Mouse (Mus musculus) cerebellum, adult 9-10 months (tissue): ENCODE results near the gene Lmo7.

Experiments
- DNase-seq: peaks from one replicate; pipeline ENCODE4 v3.0.0; 2022

Gene Lmo7

DNA sequence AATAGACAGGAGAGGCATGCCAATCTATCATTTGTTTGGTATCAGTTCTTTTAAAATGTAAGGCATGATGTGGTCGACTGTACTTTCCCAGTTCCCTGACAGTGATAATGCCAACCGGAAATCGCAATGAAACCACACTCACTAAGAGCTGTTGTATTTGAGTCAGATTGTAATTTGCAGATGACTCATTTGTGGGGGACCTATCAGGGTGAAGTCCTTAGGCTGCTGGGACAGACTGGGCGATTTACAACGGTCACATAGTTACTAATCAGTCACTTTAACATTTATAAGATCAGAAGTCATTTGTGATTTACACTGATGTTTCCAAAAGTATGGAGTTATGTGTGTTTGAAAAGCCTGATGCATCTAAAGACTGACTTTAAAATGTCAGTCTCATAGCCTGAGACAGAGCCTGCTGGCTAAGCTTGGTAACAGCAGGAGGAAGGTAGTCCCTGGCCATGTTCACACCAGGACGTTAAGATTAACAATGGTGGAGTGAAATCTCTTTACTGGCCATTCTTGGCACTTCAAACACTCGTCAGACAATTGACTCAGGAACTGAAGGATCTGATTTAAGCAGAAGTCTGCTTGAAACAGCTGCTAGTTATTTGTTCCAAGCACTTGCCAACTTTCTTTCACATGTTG lies 149.4 kb downstream of the Lmo7 start:
- no peak for DNase-seq

DNA sequence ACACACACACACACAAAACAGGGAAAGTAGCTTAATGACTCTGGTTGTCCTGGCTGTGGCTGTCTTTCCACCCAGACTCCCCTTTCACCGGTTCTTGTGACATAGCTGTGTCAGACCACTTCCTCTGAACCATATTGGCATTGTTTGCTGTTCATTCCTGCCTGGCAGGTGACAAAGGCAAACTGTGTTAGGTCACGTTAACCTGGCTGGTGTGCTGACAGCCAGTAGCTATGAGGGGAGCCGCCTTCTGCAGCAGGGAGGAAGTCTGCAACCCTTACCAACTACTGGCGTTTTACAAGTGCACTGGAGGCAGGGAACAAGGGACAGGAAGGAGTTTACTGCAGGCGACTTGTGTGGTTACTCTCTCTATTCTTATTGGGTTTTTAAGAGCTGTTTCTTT lies 153.2 kb downstream of the Lmo7 start:
- DNase-seq = no peak

DNA sequence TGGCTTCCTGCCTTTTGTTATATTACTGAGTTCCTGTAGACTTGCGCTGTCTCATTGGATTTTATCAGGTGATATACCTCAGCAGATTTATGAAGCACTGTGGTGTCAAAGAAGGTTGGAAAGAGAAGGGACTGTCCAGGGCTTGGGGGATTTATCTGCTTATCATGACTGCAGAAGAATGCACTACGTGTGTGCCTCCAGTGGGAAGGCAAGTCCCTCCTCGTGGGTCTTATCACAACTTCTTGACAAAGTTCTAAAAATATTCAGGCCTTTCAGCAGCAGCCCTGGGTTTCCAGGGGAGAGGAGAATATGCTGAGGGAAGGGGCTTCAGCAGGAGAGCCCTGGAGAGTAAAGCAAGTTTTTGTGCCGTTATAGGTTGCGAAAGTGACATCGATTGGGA lies 154.0 kb downstream of the Lmo7 start:
- no peak for DNase-seq

DNA sequence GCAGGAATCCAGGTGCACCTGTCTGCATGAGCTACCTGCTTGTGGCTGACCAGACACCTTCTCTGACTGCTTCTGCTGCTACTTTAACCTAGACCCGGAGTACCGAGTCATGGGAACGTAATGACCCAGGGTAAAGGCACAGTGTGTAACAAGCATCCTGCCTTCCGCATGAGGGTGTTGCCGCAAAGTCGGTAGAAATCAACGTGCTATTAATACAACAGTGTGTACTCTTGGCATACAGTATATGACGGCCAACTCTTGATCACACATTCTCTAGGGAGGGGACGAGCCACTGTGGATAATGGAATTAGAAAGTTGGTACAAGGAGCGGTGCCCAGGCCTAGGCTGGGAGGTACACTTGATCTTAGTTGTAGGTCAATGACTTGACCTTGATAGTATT lies 156.6 kb downstream of the Lmo7 start:
- DNase-seq = no peak

DNA sequence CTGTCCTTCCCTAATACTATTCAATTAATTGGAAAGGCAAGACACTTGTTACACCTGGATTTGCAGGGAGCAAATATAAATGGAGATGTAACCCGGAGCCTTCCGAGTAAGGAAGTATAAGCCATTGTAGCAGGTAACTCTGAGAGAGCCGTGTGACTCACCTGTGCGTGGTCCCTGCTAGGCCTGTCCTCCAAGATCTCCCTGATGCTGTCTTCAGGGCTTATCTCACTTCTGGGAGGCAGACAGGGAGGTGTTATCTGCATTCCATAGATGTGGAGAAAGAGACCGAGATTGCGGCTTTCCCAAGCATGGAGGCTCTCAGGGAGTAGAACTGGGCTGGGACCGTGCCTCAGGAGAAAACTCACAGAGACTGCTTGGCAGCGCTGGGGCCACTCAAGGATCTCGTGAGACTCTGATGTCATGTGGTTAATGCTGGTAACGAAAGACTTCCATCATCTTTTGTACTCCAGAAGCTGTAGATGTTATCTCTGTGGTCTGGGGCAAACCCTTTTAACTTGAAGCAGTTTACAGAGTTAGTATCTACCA lies 162.2 kb downstream of the Lmo7 start:
- no peak for DNase-seq

DNA sequence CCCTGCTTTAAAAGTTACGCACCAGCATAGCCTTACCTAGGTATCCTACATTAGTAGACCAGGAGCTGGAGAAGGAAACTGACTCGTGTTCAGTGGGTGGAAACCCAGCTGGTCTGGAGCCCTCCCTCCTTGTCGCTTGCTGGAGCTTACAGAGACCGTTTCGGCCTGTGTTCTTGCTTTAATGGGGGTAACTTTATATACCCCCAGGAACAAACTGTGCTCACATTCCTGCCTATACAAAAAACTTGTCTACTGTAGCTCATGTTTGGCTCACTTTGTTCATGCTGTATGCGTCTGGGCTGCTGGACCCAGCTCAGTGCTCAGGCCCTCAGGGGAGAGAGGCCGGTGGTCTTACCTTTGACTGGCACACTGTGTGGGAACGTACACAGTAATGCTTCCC lies 162.7 kb downstream of the Lmo7 start:
- no peak for DNase-seq

DNA sequence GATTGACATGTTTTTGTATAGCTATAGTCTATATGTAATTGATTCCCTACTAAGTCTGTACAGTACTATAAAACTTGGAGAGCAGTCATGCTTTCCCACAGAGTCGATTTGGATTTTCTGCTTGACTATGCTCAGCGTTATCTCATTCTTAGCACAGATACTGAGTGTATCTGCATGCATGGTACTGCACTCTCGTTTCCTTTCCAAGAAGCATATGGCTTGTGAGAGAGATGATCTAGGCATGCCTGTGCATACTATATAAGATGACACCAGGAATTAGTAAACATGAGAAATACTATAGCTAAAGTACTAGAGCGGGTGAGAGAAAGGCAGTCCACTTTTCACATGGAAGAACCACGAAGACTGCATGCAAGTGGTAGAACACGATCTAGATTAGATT lies 163.5 kb downstream of the Lmo7 start:
- DNase-seq = no peak

DNA sequence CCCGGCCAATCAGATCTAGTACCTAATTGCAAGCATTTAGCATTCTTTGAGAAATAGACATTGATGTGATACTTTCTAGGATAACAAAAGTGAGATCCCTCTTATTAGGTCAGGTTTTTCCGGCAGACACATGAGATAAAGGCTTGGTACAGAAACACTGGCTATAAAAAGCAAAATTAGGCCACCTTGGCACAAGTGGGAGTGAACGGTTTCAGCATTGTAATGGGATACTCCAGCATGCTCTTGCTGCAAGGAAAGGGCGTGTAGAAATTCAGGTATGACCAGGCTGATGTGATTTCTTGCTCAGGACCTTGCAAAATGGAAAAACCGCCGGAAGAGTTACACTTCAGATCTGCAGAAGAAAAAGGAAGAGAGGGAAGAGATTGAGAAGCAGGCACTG lies 168.5 kb downstream of the Lmo7 start:
- no peak for DNase-seq

DNA sequence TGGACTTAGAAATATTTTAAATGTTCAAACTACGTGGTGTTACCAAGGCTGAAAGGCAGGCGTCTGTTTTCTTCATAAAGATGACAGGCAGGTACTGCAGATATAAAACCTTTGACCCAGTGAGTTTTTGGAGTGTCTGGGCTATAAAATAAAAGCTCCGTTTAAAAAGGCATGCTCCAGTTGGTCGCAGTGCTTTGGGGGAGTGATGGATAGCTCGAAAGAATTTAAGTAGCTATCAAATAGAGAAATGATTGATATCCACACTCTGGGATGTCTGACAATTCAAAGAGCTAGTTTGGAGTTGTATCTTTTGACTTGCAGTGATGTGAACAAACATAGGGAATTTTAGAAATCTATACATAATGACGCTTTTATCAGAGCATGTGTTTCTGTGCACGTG lies 171.7 kb downstream of the Lmo7 start:
- DNase-seq = no peak

DNA sequence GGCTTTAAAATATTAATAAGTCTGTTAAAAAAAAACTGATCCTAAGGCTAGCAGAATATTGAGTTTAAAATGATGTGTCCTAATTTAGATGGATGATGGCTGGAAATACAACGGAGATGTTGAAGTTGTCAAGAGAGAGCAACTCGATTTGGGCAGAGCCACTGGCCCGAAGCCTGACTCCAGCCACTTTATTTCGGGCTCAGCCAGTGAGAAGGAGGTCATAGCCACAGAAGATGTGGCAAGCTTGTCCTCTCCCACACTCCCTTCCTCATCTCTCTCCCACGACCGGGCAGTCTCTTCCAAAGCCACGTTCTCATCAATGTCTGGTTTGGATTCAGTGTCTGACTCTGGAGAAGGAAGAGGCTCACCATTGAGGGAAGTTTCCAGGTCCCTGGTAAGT lies 172.2 kb downstream of the Lmo7 start:
- DNase-seq = no peak

DNA sequence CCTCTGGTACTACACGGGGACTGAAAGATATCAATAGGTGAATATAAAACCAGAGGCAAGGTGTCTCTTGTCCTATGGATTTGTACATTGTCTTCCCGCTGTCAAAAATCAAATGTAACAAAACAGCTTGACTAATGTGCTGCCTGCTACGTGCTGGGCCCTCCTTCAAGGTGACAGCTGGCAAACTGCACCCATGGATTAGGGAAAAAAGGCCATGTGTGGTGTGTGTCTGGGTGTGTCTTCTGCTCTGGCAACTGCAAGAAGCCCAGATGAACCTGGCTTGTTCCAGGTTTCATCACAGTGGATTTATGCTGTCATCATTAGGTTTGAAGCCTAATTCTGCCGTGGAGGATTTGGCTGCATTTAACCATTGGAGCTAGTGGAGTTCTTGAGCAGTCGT lies 174.0 kb downstream of the Lmo7 start:
- DNase-seq = no peak

DNA sequence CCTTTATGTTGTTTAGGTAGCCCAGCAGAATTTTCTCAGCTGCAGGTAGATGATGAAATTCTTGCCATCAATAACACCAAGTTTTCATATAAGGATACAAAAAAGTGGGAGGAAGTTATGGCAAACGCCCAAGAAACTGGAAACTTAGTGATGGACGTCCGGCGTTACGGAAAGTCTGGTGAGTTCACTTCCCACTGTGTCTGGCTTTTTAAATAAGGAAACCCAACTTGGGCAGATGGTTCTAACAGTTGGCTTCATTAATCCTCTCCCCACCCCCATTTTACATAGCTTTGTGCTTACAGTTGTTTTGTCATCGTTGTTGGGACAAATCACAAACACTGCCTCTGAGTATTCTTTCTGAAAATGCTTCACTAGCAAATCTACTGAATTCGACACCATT lies 182.2 kb downstream of the Lmo7 start:
- no peak for DNase-seq

DNA sequence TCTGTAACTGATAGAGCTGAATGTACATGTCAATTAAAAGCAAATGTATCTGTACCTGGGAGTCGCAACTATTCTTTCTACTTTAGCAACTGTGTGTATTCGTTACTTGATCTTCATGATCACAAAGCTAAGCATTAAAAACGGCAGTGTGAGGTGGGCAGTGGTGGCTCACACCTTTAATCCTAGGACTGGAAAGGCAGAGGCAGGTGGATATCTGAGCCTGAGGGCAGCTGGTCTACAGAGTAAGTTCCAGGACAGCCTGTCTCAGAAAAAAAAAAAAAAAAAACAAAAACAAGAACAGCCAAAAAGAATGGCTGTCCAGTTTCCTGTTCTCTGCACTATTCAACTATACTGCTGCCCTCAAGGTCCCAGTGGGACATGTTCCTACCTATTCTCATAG lies 182.6 kb downstream of the Lmo7 start:
- DNase-seq = no peak

DNA sequence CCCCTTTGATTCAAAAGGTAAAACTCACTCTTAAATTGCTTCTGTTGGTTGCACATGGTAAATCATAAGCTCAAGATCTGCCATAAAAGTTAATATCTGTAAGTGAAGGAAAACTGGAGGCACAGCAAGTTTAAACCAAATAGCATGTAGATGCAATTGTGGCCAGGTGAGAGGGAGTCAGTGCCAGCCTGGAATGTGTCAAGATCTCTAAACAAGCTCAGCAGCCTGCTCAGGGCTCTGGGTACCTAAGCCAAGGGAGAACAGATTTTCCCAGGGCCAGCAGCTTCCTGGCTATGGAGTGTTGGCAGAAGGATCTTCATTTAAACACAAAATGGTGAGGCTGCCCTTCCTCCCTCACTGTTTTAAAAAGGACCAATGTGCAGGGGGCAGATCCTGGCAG lies 184.6 kb downstream of the Lmo7 start:
- DNase-seq = no peak

DNA sequence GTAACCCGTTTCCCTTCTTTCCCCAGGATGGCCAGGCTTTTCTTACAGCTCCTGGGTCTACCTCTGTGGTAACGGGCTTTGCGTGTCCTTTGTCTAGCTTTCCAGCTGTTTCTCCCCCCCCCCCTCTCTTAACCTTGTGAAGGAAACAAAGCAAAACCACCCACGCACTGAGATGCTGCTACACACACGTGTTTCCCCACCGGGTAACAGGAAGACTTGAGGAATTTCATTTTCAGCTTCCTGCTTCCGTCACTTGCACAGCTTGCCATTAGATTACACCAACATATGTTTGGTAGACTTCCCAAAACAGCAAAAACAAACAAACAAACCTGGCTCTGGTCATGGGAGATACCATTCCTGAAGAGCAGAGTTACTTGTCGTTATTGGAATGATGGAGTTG lies 186.1 kb downstream of the Lmo7 start:
- no peak for DNase-seq

DNA sequence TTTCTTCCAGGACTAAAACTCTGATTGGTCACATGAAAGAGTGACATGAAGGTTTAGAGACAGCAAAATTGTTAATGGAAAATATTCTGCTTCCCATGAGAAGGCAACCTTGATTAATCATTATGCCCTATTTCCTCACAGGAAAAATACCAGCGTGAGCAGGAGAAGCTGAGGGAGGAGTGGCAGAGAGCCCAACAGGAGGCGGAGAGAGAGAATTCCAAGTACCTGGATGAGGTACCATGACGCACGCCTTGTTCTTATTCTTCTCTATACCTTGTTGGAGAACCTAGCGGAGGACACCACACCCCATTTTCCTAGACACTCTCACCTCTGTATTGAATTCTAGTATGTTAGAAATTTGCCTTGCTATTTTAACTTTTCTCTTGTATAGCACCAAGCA lies 188.7 kb downstream of the Lmo7 start:
- no peak for DNase-seq

DNA sequence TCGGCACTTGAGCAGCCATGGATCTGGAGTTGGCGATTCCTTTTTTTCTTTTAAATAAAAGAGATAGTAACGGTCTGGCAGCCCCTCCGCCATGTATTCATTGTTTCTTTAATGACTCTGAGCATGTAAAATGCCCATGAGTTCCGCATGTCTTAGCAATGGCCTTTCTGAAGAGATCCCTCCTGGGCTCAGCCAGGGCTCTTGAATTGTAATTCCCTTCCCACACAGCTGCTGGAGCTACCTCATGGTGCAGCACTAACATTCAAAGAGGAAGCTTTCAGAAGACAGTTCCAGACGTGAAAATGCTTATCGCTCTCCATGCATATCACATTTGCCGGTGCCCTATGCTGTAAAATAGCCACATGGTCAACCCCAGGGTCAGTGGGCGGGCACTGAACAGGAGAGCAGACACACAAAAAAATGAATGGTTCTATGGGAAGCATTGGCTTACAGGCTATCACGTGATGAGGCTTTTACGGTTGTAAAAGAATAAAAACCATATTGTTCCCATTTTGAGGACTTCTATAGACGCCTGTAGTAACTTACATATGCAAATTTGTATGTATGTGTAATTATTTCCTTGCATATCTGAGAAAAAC lies 198.0 kb downstream of the Lmo7 start:
- no peak for DNase-seq

DNA sequence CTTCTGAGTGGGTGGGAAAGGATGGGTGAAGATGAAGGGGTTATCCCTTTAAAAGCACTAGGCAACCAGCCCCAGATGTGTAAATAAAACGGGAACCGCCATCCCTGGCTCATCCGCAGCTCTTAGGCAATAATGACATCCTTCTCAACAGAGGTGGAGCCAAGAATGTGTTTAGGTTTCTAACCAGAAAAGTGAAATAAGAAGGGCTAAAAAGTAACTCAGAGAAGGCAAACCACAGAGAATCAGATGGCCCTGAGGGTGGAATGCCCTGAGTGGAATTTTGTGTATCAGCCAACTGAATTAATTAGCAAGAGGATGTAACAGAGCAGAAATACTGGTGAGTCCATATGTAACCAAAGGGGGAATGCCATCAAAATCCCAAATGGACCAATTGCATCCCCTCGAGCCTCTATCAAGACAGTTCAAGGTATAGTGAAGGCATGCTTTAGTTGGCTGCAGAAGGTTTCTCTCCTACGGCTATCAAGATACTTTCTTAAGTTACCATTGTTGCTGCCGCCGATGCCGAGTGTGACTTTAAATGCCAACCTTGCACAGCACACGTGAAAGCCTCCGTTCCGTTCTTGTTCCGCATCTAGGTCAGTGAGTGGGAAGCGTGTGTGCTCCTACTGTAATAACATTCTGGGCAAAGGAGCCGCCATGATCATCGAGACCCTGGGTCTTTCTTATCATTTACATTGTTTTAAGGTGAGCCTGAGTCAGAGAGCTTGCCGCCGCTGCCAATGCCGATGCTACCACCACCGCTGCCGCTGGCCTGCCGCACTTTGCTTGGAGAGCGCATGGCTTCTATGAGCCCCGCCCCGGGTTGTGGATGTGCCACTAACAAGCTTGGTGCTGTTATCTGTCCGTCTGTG lies 201.1 kb downstream of the Lmo7 start:
- DNase-seq = no peak

DNA sequence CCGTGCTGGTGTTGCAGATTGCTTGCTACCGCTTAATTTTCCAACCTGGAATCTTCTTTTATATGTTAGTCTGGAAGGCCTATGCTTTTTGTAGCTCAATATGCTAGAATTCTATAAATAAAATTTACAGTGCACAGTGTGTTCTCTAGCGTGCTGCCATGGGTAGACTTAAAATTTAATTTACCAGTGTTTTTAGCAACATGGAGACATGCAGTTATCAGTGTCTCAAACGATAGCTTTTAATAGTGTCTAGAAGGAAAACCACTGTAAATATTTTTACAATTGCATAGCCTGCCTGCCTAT lies 201.6 kb downstream of the Lmo7 start:
- no peak for DNase-seq

DNA sequence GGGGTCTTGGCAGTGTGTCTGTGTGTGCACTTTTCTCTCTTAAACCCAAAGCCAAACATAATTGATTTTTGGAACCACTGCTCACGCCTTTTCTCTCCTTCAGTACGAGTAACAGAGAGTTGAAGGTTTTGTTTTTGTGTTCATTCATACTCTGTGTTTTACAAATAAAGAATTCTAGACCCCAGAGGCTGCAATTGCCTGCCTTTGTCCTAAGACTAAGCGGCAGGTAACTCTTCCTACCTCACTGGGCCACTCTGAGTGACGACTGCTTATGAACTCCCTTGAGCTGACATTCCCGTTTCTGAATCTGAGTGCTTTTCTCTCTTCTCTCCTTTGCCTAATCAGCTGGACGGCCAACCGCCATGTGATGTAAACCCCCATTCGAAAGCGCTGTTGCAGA lies 203.8 kb downstream of the Lmo7 start:
- DNase-seq = no peak

DNA sequence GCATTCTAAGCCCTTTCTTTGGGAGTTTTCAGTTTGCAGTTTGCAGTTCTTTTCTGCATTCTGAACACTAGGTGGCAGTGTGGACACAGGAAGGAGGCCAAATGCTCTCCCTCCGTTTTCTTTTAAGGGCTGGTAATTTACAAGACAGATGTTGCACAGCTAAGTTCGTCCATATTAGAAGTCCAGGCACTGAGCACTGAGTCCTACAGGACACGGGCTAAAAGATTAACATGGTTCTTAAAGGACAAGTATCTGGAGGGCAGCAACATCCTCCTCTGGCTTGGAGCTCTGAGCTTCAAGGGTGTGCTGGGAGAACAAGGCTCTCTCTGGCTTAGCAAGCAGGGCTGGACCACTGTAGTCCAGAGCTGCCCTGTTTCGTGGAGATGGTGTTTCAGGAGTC lies 213.2 kb downstream of the Lmo7 start:
- peak; percentile 43 for DNase-seq

DNA sequence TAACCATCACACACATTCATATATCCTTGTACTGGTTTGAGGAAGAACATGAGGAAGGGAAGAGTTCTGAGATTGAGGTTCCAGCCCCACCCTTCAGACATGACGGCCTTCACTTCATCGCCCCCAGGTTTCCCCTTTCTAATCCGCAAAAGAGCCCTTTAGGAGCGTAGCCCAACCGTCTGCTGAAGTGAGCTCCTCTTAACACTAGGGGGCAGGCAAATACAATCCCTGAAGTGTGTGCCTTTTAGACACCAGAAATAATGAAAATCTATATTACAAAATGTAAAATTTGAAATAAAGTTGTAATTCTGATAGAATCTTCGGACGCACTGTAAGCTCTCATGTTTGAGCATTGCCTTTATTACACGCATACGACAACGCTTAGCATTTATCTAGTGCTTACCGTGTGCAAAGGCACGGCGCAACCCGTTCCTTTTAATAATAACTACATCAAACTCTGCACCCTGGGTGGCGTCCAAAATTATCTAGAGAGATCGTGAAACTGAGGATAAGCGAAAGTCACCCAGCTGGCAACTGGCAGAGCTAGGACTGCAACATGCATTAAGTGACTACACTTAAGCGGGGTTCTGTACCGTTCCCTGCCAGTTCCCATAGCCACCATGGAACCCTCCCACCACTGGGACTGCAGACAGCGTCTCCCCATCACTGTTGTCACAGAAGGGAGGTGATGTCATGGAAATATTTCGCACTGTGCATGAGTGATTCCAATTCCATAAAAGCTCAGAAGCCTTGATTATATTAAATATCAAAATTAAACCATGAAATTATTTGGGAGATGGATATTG lies 217.2 kb downstream of the Lmo7 start:
- peak; percentile 42 for DNase-seq

DNA sequence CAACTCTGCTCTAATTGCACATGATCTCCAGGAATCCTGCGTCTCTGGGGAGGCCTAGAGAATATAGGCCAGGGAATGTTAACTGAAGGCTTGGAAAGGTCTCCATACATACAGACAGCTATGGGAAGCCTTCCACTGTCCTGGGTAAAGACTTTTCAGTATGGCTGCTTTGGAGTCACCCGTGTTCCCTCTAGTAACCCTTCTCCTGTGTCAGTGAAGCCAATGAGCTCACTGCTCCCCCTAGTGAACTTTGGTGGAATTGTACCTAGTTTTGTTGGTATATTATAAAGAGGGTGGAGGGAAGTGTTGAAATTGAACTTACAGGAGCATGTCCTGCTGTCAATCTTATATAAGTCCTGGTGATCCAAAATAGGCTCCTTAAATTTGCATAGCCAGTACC lies 219.4 kb downstream of the Lmo7 start:
- peak; percentile 49 for DNase-seq
